Mouse (Mus musculus) E14TG2a.4 (cell line): ENCODE results near the gene Ankfn1.

Source experiments
- CTCF ChIP-seq: conservative IDR thresholded peaks from 2 replicates; pipeline ENCODE4 v1.5.1; 2014; ENCODE audit warnings: low read length
- NANOG ChIP-seq: IDR thresholded peaks from 2 replicates; pipeline ENCODE4 v1.6.1; 2014; ENCODE audit warnings: borderline replicate concordance, low read length, mixed read lengths
- POU5F1 ChIP-seq: IDR thresholded peaks from 2 replicates; pipeline ENCODE4 v1.6.1; 2014; ENCODE audit warnings: low read length, borderline replicate concordance

DNA sequence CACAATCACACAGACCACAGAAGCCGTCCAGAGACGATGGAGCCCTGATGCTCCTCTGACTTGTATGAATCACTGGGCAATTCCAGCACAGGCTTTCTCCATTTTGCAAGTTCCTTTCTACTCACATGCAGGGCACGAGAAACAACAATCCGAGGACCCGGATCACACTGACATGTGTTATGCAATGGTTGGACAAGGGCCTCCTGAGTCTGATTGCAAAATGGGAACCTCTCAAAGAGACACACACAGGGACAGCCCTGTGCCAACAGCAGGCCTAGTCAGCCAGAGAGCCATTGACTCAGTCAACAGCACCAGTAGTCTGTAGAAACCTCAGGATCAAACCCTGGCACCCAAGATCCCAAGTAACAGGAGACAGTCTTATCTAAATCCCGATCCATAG is 318.0 kb downstream of the Ankfn1 start:
- TF ChIP-seq CTCF (no peak), POU5F1 (no peak), NANOG (no peak)
